Mouse (Mus musculus): ENCODE measurements around the gene Smarcal1. TPM values are rescaled to one million over a fixed set of nuclear protein-coding genes. Genes with fewer than 3 reads are reported as not detected.
A peak's percentile ranks its signal among the peaks of the same experiment; 100 is the strongest.

Gene Smarcal1
- total RNA-seq, 2 experiments from 2014 or later, result 16.3 to 24.6 TPM

DNA sequence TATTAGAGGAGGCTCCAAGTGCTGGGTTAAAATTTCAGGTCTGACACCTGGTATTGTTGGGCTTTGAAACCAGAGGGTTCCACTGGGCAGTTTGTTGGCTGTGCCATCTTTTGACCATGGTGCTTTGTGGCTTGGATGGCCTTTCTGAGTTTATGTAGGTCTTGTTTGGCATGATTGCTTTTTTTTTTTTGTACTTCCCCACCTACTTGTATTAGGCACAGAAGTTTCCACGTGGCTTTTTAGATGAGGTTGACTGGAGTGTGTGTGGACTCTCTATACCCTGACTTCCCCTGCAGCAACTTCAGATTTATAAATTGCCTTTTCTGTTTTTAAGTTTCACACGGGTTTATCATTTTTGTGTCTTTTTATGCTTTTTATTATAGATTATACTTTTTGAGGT, 5.7 kb downstream of the Smarcal1 start:
- DNase-seq, result no peak

DNA sequence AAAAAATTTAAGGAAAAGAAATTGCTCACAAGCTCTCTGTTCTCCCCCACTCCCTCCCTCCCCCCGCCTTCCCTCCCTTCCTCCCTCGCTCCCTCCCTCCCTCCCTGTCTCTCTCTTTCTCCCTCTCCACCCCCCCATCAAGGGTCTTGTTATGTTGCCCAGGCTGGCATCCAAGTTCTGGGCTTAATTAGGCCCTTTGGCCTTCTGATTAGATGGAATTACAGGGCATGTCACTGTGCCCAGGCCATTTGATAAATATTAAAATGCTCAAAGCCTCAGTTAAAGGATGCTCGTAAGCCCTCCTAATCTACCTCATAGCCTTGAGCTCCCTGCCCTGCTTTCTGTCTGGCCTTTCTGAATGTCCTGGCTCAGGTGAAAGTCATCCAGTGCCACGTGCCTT, 7.6 kb downstream of the Smarcal1 start:
- DNase-seq, result no peak

DNA sequence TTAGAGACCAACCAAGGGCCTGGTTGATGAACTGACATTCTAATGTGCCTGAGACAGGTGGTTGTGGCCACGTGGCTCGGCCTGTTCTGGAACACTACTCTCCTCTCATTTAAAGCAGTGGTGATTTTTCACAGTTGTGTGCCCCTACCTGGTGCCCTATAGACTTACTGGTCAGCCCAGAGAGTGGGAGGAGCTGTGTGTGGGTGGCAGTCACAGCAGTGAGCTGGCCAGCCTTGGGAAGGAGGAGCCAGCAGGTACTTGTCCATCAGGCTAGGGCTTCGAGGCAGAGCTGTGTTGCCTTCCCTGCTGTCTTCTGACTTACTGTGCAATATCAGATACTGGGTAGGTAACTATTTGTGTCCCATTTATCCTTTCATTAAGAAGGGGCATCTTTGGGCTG, 9.3 kb downstream of the Smarcal1 start:
- no peak for DNase-seq

- peak; percentile 26 for DNase-seq
Measured at GRCm38 (mm10) chr1:72593340-72593951, 10.4 kb downstream of the Smarcal1 start.

DNA sequence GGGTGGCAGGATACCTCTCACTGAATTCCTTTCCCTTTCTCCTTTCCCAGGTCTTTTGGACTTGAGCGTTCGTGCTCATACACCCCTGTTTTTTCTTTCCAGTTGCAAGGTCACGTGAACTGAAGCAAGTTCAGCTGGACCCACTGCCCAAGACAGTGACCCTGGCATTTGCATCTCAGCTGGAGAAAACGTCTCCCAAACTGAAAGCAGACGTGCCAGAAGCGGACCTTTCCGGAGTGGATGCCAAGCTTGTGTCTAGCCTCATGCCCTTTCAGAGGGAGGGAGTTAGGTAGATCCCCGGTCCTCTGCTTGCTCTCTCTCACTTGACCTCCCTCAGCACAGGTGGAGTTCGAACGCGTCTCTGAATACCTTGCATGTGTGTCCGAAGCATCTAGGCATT, 12.6 kb downstream of the Smarcal1 start:
- no peak for DNase-seq

- no peak for DNase-seq
Measured at GRCm38 (mm10) chr1:72596231-72596630, 13.2 kb downstream of the Smarcal1 start.

DNA sequence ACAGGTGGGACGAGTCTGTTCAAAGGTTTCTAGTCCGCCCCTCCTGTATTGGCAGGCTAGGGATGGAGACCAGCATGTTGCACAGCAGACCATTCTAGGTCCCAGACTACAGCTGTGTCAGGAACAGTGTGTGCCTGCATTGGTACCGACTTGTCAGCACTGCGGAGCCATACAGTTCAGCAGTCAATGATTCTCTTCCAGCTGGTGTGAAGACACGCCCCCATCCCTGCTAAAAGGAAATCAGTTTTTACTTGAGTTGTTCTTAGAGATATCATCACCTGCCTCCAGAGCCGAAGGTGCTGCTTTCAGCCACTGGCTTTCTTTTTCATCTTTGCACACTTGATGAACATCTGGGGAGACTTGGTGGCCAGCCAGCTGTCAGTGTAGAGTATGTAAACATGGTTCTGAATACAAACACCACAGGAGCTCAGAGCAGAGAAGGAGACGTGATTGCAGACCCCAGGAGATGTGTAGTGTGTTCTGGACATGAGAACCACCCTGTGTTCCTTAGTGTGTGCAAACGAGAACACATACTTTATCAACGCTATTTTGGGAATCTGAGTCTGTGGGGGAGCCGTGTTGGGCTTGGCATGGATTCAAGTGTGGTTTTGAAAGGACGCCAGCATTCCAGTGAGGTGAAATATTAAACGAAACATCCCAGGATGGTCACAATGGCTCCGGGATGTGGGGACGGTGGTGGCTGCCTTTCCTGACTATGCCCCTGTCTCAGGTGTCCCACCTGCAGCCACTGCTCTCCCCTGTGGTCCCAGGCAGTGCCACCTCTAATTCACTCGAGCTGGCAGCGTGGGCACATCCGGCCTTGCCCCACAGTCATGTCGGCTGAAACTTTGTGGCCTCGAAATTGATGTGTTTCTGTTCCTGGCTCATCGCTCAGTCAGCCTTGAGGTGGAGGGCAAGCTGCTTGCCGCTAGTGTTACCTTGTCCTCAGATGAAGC, 16.4 kb downstream of the Smarcal1 start:
- DNase-seq, result no peak

GRCm38 (mm10) chr1:72600778-72601177, 17.7 kb downstream of the Smarcal1 start:
- DNase-seq, result no peak

DNA sequence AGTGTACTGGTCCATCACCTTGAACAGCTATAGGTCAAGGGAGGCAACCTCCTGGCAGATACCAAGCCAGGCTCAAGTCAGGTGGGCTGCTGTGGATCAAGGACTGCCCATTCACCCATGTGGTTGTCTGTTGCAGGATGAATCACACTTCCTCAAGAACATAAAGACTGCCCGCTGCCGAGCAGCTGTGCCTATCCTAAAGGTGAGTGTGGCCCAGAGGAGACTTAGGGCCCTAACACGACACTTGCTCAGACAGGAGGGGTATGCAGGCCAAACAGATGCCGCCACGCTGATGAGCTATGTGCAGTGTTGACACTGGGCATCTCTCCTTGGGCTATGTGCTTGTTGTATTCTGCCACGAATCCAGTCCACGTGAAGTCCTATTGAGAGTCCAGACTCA, 18.2 kb downstream of the Smarcal1 start:
- no peak for DNase-seq

DNA sequence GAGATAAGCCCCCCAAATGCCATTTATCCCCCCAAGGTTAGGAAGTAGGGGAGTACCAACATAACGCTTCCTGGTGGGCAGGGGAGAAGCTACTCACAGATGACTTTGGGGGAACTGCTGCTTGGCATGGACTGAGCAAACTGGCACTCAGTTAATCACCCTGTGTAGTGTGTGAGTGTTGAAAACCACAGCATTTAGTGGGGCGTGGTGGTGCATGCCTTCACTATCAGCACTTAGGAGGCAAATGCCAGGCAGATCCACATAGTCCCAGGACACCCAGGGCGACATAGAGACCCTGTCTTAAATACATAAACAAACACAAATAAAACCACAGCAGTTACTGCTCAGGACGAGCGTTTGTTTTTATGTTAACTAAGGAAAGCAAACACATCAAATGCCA, 19.1 kb downstream of the Smarcal1 start:
- no peak for DNase-seq

DNA sequence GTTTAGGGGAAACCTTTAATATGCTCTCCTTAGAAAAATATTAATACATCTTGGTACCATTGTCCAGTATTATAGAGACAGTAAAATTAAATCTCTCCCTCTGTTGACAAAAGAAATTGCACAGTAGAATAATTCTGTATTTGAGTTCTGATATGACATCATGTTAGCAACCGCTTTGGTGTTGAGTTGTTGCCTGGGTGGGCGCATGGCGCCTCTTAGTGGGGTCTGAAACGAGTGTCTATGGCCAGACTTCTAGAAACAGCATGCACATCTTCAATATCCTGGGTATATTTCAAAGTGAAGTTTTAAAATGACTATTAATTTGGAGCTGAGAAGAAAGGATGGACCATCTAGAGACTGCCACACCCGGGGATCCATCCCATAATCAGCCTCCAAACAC, 19.8 kb downstream of the Smarcal1 start:
- no peak for DNase-seq

- no peak for DNase-seq
Measured at GRCm38 (mm10) chr1:72606186-72606673, 23.2 kb downstream of the Smarcal1 start.

DNA sequence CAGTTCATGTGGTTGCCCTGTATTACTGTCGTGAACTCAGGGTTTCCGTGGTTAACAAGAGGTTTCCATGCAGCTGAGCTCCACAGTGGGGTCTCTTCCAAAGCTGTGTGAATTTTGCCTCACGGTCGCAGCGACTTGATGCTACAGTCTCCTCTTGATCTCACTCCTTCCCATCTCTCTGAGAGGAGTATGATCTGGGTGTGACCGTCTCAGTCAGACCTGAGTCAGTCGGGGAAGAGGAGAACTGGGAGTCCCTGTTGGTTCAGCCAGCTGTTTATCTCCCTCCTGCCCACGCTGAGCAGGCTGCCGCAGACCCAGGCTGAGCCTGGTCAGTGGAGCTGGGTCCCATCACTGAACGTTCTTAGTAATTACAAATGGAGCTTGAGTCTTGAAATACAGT, 26.1 kb downstream of the Smarcal1 start:
- no peak for DNase-seq

- no peak for DNase-seq
Measured at GRCm38 (mm10) chr1:72609887-72610877, 27.1 kb downstream of the Smarcal1 start.

GRCm38 (mm10) chr1:72612172-72612571, 29.1 kb downstream of the Smarcal1 start:
- no peak for DNase-seq

DNA sequence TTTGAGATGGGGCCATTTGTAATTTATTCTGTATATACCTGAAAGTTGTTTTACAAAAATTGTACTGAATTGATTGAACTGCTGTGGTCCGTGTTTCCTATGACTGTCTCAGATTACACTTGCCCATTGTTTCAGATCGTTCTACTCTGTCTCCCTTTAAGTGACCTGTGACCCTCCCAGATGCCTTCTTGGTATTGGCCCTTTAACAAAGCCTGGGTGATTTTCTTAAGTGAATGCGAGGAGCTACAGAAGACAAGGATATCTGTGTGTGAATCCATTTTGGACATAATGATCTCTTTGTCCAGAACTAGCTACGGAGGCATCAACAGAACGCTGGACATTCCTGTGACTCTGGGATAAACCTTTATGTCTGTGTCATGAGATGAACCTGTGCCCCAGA, 52.2 kb downstream of the Smarcal1 start:
- DNase-seq, result no peak

DNA sequence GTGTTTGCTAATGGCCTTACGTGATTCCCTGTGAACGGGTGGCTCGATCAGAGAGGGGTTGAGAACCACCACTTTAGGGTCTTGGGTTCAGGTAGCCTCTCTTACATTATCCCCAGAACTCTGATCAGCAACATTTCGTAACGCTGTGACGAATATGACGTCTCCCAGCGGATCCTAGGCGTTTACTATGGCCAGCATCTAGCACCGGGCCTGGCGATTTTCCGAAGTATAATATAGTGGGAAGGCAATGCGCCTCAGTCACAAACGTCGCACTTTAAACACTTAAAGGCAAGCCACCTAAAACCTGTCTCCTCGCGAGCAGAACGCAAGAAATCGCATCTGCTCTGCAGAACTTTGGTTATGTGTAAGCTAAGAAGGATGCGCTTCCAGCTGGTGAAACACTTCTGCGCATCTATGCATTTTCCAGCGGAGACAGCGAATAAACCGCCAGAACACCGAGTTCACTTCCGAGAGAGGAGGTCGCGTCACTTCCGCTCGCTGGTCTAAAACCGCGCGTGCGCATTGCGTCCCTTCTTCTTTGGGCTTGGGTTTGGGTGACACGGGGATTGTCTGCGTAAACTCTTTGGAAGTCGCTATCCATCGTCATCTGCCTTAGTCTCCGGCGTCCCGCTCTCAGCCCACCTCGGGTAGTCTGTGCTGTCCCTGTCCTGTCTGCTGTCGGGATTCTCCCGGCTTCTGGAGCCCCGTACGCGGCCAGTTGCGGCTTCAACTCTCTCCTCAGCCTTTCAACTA, 57.8 kb downstream of the Smarcal1 start:
- peak; percentile 33 for DNase-seq

DNA sequence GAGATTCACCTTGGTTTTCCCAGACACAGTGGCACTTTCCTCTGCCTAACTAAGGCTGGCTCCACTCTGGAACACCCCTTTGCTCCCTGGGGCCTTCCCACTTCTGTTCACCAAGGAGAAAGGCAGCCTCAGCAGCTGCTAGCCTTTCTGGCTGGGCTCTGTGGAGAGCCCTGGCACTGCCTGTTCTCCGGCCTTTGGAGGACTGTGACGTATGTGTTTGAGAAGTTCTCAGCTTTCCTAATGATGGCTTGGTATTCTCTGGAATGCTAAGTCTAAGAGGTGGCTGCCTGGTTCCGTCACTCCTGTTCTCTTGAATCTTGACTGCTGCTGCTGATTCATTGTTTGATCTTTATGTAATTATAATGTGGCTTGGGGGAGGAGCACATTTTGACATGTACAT, 90.0 kb downstream of the Smarcal1 start:
- DNase-seq, result no peak

Data from gastrocnemius, postnatal 10 days (tissue).